Mouse (Mus musculus) small intestine, adult 2 months (tissue): ENCODE measurements around the gene Etnk1.

ENCODE experiments used
- CTCF ChIP-seq: fragments of 200-500 bp; IDR thresholded peaks from 2 replicates; pipeline ENCODE4 v1.5.1; 2012; ENCODE audit warnings: low read depth, mild to moderate bottlenecking, control low read depth, inconsistent platforms, low read length, moderate library complexity, mixed read lengths; ENCODE audit not compliant: insufficient replicate concordance, insufficient read length; ENCODE audit errors: extremely low read depth
- POLR2A ChIP-seq: fragments of 200-500 bp; IDR thresholded peaks from 2 replicates; pipeline ENCODE4 v1.6.1; 2012; ENCODE audit warnings: low read depth, mild to moderate bottlenecking, control low read depth, inconsistent platforms, low read length, moderate library complexity

GRCm38 (mm10) chr6:143143321-143143720 lies 23.7 kb upstream of the Etnk1 start:
- no peak for TF ChIP-seq CTCF
- TF ChIP-seq POLR2A, result no peak
